Mouse (Mus musculus): ENCODE measurements at regions not wholly inside any gene's neighbourhood (a gene's known extent, or its start where the extent isn't known, plus 50 kb on each side); places are given as distances from the start of the nearest gene placed in this dataset.

- DNase-seq (ENCODE audit: low read depth, low spot score): peak; percentile 54
Observed at GRCm38 (mm10) chr6:75145976-75146375, 1351.6 kb downstream of the Gm9008 start.

All from ZHBTc4 (cell line).